Mouse (Mus musculus) hindbrain, embryonic 14.5 days (tissue): ENCODE measurements around the gene Gm9817. TPM values are rescaled to one million over a fixed set of nuclear protein-coding genes. Genes with fewer than 3 reads are reported as not detected.

Experiments
- ATAC-seq: fragments of 200-750 bp; cut with Nextera tagmentation; 2 replicates; pipeline ENCODE4 v1.8.0; 2017; ENCODE audit warnings: moderate number of reproducible peaks, mild to moderate bottlenecking, moderate TSS enrichment, moderate library complexity; ENCODE audit not compliant: low FRiP score
- DNase-seq: peaks from one replicate; pipeline ENCODE4 v3.0.0-alpha.2; 2015; ENCODE audit warnings: low spot score
- H3K27ac ChIP-seq: fragments of 300-500 bp; sonication (generic); 2 replicates; pipeline ENCODE4 v1.5.1; 2014; ENCODE audit warnings: mild to moderate bottlenecking, moderate library complexity
- H3K27me3 ChIP-seq: fragments of 300-500 bp; sonication (generic); 2 replicates; pipeline ENCODE4 v1.6.1; 2014; ENCODE audit warnings: mild to moderate bottlenecking, low read length, mixed read lengths; ENCODE audit not compliant: control insufficient read depth, insufficient read depth
- H3K36me3 ChIP-seq: fragments of 300-500 bp; sonication (generic); replicated peaks from 2 replicates; pipeline ENCODE4 v1.6.1; 2014; ENCODE audit not compliant: control insufficient read depth, insufficient read depth
- H3K4me1 ChIP-seq: fragments of 300-500 bp; sonication (generic); replicated peaks from 2 replicates; pipeline ENCODE4 v1.6.1; 2014; ENCODE audit warnings: antibody characterized with exemption, low read length, mixed read lengths; ENCODE audit not compliant: control insufficient read depth, insufficient read depth
- H3K4me2 ChIP-seq: fragments of 300-500 bp; sonication (generic); replicated peaks from 2 replicates; pipeline ENCODE4 v1.6.1; 2014; ENCODE audit warnings: mild to moderate bottlenecking, moderate library complexity
- H3K4me3 ChIP-seq: fragments of 300-500 bp; sonication (generic); replicated peaks from 2 replicates; pipeline ENCODE4 v1.5.1; 2014; ENCODE audit warnings: mild to moderate bottlenecking, low read length
- H3K9ac ChIP-seq: fragments of 300-500 bp; sonication (generic); 2 replicates; pipeline ENCODE4 v1.6.1; 2014
- H3K9me3 ChIP-seq: fragments of 300-500 bp; sonication (generic); 2 replicates; pipeline ENCODE4 v1.6.1; 2016; ENCODE audit warnings: low read length; ENCODE audit not compliant: control insufficient read depth
- WGBS: fragments of 180-500 bp; shearing (Covaris S2); extraction: QIAGEN DNeasy Blood & Tissue Kit; methylation state at CpG from one replicate; pipeline ENCODE4 v1.1.7; 2014; 5-methylcytosine and 5-hydroxymethylcytosine counted together
- polyA plus RNA-seq: library from polyadenylated mRNA; unstranded; fragments of >200 nt; fragmentation: Nextera tagmentation; extraction: Ambion mirVana; gene quantifications from 2 replicates; pipeline ENCODE4 v1.2.1, GENCODE M21; 2014

The Gm9817 gene
- polyA plus RNA-seq, 1 experiment from 2014 or later: not detected

- ATAC-seq (no peak), DNase-seq (no peak)
- Histone ChIP-seq H3K9ac (no peak overlapping the region), H3K4me3 (no peak overlapping the region), H3K4me2 (no peak overlapping the region), H3K27ac (no peak overlapping the region), H3K9me3 (no peaks in the 10 kb centered on the region), H3K4me1 (no peaks in the 10 kb centered on the region), H3K27me3 (no peaks in the 10 kb centered on the region), H3K36me3 (no peaks in the 10 kb centered on the region)
- WGBS: 35% methylated on average over 7 of the region's 7 CpGs
Measured at GRCm38 (mm10) chr13:45108851-45109390, 30.4 kb downstream of the Gm9817 start.

GRCm38 (mm10) chr13:45118375-45118774 is 39.9 kb downstream of the Gm9817 start:
- ATAC-seq (no peak), DNase-seq (no peak)
- H3K4me1 ChIP-seq: no peaks in the 10 kb centered on the region
- H3K27ac ChIP-seq: no peak overlapping the region
- no peak overlapping the region for H3K4me3 ChIP-seq
- 88% methylated on average over 5 of the region's 5 CpGs for WGBS
- H3K27me3 ChIP-seq: no peaks in the 10 kb centered on the region
- H3K9me3 ChIP-seq: no peaks in the 10 kb centered on the region
- no peaks in the 10 kb centered on the region for H3K36me3 ChIP-seq
- no peak overlapping the region for H3K9ac ChIP-seq
- no peak overlapping the region for H3K4me2 ChIP-seq

- 85% methylated on average over 3 of the region's 3 CpGs for WGBS
- no peak overlapping the region for H3K4me2 ChIP-seq
- H3K36me3 ChIP-seq: no peaks in the 10 kb centered on the region
- no peak for ATAC-seq
- H3K4me3 ChIP-seq: no peak overlapping the region
- no peaks in the 10 kb centered on the region for H3K9me3 ChIP-seq
- no peaks in the 10 kb centered on the region for H3K27me3 ChIP-seq
- no peaks in the 10 kb centered on the region for H3K4me1 ChIP-seq
- DNase-seq: no peak
- no peak overlapping the region for H3K27ac ChIP-seq
- no peak overlapping the region for H3K9ac ChIP-seq
Measured at GRCm38 (mm10) chr13:45118822-45119221, 40.3 kb downstream of the Gm9817 start.

Other genes starting within 250 kb of the Gm9817 start
- gene Dtnbp1, start 76.5 kb upstream of the Gm9817 start, polyA plus RNA-seq: 129 and 132 TPM in 2 replicates